9 mouse cellular contexts compared by ENCODE assay signal in the genomic region with DNA sequence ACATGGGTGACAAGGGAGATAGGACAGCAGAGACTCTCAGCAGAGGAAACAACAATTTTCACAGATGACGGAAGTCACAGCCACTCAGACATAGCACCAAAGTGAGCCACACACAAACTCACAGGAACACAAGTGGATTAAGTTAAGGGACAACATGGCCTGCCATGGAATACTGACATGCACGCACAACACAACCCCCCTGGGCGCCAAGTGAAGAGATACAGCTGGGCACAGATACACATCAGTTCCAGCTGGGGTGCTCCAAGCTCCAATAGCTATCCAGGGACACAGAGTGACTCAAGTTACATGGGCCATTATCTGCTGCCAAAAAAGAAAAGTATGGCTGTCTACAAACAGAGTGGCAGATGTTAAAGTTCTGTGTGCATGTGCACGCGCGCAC. TPM values are rescaled to one million over a fixed set of nuclear protein-coding genes. Genes with fewer than 3 reads are reported as not detected.
DNase-seq lines count a peak whose midpoint lies in the region; ATAC-seq and TF ChIP-seq lines count a peak whose summit lies in the region.
"Had no signal": no experiment of that assay in that cellular context is flagged by ENCODE, and none has a peak within 500 bp of the region (broad histone marks: within the 10 kb centered on the region; RNA-seq: fewer than 3 reads in every experiment).

No protein-coding gene starts in this region.

- H3K4me3 ChIP-seq in forebrain, embryonic 10.5 days: peak overlapping the region; percentile 62
- no peak overlapping the region; the same call in 1 of the 2 replicates for H3K4me3 ChIP-seq in forebrain, postnatal 0 days (ENCODE audit: low read depth, low read length)
- peak overlapping the region; percentile 68 to 95 for H3K4me3 ChIP-seq in MEL (ENCODE audit: control insufficient read depth in 1 of 2, insufficient read depth in 1 of 2, low read depth in 2 of 2, low read length in 2 of 2)
- H3K4me3 ChIP-seq in hindbrain, embryonic 12.5 days: peak overlapping the region; percentile 54
- peak overlapping the region; percentile 69 for H3K4me3 ChIP-seq in lung, embryonic 16.5 days (ENCODE audit: low read length)

- no peak for ATAC-seq in forebrain, postnatal 0 days
- ATAC-seq in hindbrain, embryonic 12.5 days (ENCODE audit: low FRiP score): no peak
- ATAC-seq in lung, embryonic 16.5 days (ENCODE audit: low read depth): peak; percentile 76

- no peak for TF ChIP-seq POLR2A in MEL (IDR thresholded peaks at IDR 0.05; ENCODE audit: control insufficient read depth in 1 of 2, insufficient read depth in 1 of 2, low read depth in 1 of 2, low read length in 2 of 2, poor library complexity in 1 of 2)

- H3K9ac ChIP-seq in forebrain, postnatal 0 days: no peak overlapping the region
- no peak overlapping the region for H3K9ac ChIP-seq in MEL (ENCODE audit: control insufficient read depth, low read depth, low read length, poor library complexity, severe bottlenecking)
- H3K9ac ChIP-seq in hindbrain, embryonic 12.5 days: peak overlapping the region; percentile 65; the same call in 1 of the 2 replicates
- peak overlapping the region; percentile 85 for H3K9ac ChIP-seq in lung, embryonic 16.5 days (ENCODE audit: low read length)

- no peak overlapping the region for H3K27ac ChIP-seq in forebrain, embryonic 10.5 days
- H3K27ac ChIP-seq in forebrain, postnatal 0 days (ENCODE audit: low read depth, low read length): no peak overlapping the region
- no peak overlapping the region for H3K27ac ChIP-seq in MEL (ENCODE audit: control insufficient read depth, low read depth, low read length)
- H3K27ac ChIP-seq in hindbrain, embryonic 12.5 days: peak overlapping the region; percentile 48; the same call in 1 of the 2 replicates
- H3K27ac ChIP-seq in lung, embryonic 16.5 days (ENCODE audit: low read length): peak overlapping the region; percentile 98

- H3K4me1 ChIP-seq in forebrain, embryonic 10.5 days: peaks cover 54% of the 10 kb centered on the region
- H3K4me1 ChIP-seq in forebrain, postnatal 0 days (ENCODE audit: insufficient read depth): 0 out of 2 replicates have a peak, but pooled peaks cover 5% of the 10 kb centered on the region
- peaks cover 8 to 17% of the 10 kb centered on the region in 2 experiments for H3K4me1 ChIP-seq in MEL (ENCODE audit: control insufficient read depth in 1 of 2, insufficient read depth in 2 of 2, low read length in 2 of 2)
- H3K4me1 ChIP-seq in hindbrain, embryonic 12.5 days: peaks cover 50% of the 10 kb centered on the region
- H3K4me1 ChIP-seq in lung, embryonic 16.5 days (replicated peaks; ENCODE audit: control insufficient read depth, insufficient read depth, low read length): peaks cover 25% of the 10 kb centered on the region

- peaks cover 73% of the 10 kb centered on the region for H3K27me3 ChIP-seq in forebrain, embryonic 10.5 days (ENCODE audit: poor library complexity, severe bottlenecking)
- no peaks in the 10 kb centered on the region for H3K27me3 ChIP-seq in forebrain, postnatal 0 days (ENCODE audit: insufficient read depth, low read length)
- H3K27me3 ChIP-seq in MEL (ENCODE audit: control insufficient read depth in 1 of 2, insufficient read depth in 2 of 2, low read length in 2 of 2): no peaks in the 10 kb centered on the region
- H3K27me3 ChIP-seq in hindbrain, embryonic 12.5 days: peaks cover 11% of the 10 kb centered on the region; the same call in 1 of the 2 replicates
- no peaks in the 10 kb centered on the region for H3K27me3 ChIP-seq in lung, embryonic 16.5 days (ENCODE audit: control insufficient read depth, insufficient read depth, low read depth, low read length)

- H3K36me3 ChIP-seq in forebrain, embryonic 10.5 days (replicated peaks): no peaks in the 10 kb centered on the region
- H3K36me3 ChIP-seq in forebrain, postnatal 0 days (ENCODE audit: insufficient read depth): no peaks in the 10 kb centered on the region
- peaks cover 0 to 2% of the 10 kb centered on the region in 2 experiments; a peak in 2 of 4 replicates for H3K36me3 ChIP-seq in MEL (ENCODE audit: control insufficient read depth in 1 of 2, insufficient read depth in 2 of 2, low read length in 2 of 2)
- H3K36me3 ChIP-seq in hindbrain, embryonic 12.5 days: no peaks in the 10 kb centered on the region
- H3K36me3 ChIP-seq in lung, embryonic 16.5 days (ENCODE audit: control insufficient read depth, insufficient read depth, low read length): no peaks in the 10 kb centered on the region; the same call in 1 of the 2 replicates

- no peaks in the 10 kb centered on the region for H3K9me3 ChIP-seq in forebrain, embryonic 10.5 days
- H3K9me3 ChIP-seq in forebrain, postnatal 0 days (ENCODE audit: low read length): no peaks in the 10 kb centered on the region
- H3K9me3 ChIP-seq in MEL (replicated peaks; ENCODE audit: insufficient read depth, low read length): no peaks in the 10 kb centered on the region
- no peaks in the 10 kb centered on the region for H3K9me3 ChIP-seq in hindbrain, embryonic 12.5 days (replicated peaks)
- no peaks in the 10 kb centered on the region for H3K9me3 ChIP-seq in lung, embryonic 16.5 days (ENCODE audit: control insufficient read depth, low read length)

- DNase-seq in forebrain, embryonic 10.5 days (ENCODE audit: extremely low spot score, low spot score): no peak
- DNase-seq in forebrain, postnatal 0 days: no peak
- DNase-seq in MEL (ENCODE audit: low read depth, low spot score): no peak
- no peak for DNase-seq in thymus, postnatal 4 days
- no peak for DNase-seq in urinary bladder, postnatal 4 days (ENCODE audit: low spot score in 2 of 2)
- DNase-seq in ovary, adult 18-20 months (ENCODE audit: low spot score): no peak

- no peaks in the 10 kb centered on the region for H3K79me2 ChIP-seq in MEL (ENCODE audit: control insufficient read depth, insufficient read depth, low read length, poor library complexity)

- no peak for TF ChIP-seq CTCF in forebrain, postnatal 0 days (IDR thresholded peaks at IDR 0.05; ENCODE audit: low read depth)
- TF ChIP-seq CTCF in MEL (IDR thresholded peaks at IDR 0.05 in 2 of 3, conservative IDR thresholded peaks at IDR 0.05 in 1 of 3; ENCODE audit: control insufficient read depth in 1 of 3, insufficient read depth in 1 of 3, low read depth in 2 of 3, low read length in 3 of 3, poor library complexity in 1 of 3, severe bottlenecking in 1 of 3): no peak

- WGBS in forebrain, embryonic 10.5 days: 85% methylated on average over 6 of the region's 6 CpGs
- WGBS in forebrain, postnatal 0 days: 78% methylated on average over 6 of the region's 6 CpGs
- 77% methylated on average over 6 of the region's 6 CpGs for WGBS in hindbrain, embryonic 12.5 days
- 63% methylated on average over 6 of the region's 6 CpGs for WGBS in lung, embryonic 16.5 days

- H3K4me2 ChIP-seq in forebrain, postnatal 0 days (ENCODE audit: low read depth): no peak overlapping the region
- peak overlapping the region; percentile 94 for H3K4me2 ChIP-seq in hindbrain, embryonic 12.5 days (replicated peaks)
- H3K4me2 ChIP-seq in lung, embryonic 16.5 days (ENCODE audit: low read depth, low read length): peak overlapping the region; percentile 82

- TF ChIP-seq RAD21 in MEL (IDR thresholded peaks at IDR 0.05; ENCODE audit: low read depth, low read length): no peak

- no peak for TF ChIP-seq EP300 in MEL (IDR thresholded peaks at IDR 0.05; ENCODE audit: low read depth in 1 of 2, low read length in 2 of 2)

RNA-seq across cellular contexts. Expression of a gene that starts 0.7 kb away (rescaled TPM):
- 7.4 and 8.7 TPM in 2 replicates for polyA plus RNA-seq in forebrain, embryonic 10.5 days (2016; fragmentation: Nextera tagmentation; extraction: Ambion mirVana)
- total RNA-seq in forebrain, postnatal 0 days (2014; rRNA removed): 1.5 and 2.0 TPM in 2 replicates
- polyA plus RNA-seq in forebrain, postnatal 0 days (2015; fragmentation: Nextera tagmentation; extraction: Ambion mirVana): 2.3 and 2.8 TPM in 2 replicates
- 3.8 and 3.9 TPM in 2 replicates for total RNA-seq in MEL (2012; rRNA removed)
- polyA plus RNA-seq in MEL (2012; ENCODE audit: insufficient read depth in 1 of 2, insufficient read length in 2 of 2, low read depth in 1 of 2, low replicate concordance in 2 of 2, missing spikeins in 1 of 2): 1 to 10 TPM in 1 of 2 experiments, not detected in 1; 7.1 TPM
- polyA plus RNA-seq in hindbrain, embryonic 12.5 days (2016; fragmentation: Nextera tagmentation; extraction: Ambion mirVana): 20.8 and 22.4 TPM in 2 replicates
- 157 and 162 TPM in 2 replicates for polyA plus RNA-seq in lung, embryonic 16.5 days (2015; fragmentation: Nextera tagmentation; extraction: Ambion mirVana)

RNA-seq across cellular contexts. Expression of a gene that starts 8.1 kb away (rescaled TPM):
- polyA plus RNA-seq in forebrain, embryonic 10.5 days (2016; fragmentation: Nextera tagmentation; extraction: Ambion mirVana): 44.2 and 50.8 TPM in 2 replicates
- 32.3 and 36.7 TPM in 2 replicates for total RNA-seq in forebrain, postnatal 0 days (2014; rRNA removed)
- polyA plus RNA-seq in forebrain, postnatal 0 days (2015; fragmentation: Nextera tagmentation; extraction: Ambion mirVana): 94.6 and 127 TPM in 2 replicates
- 71.9 and 78.1 TPM in 2 replicates for total RNA-seq in MEL (2012; rRNA removed)
- polyA plus RNA-seq in MEL (2012; ENCODE audit: insufficient read depth in 1 of 2, insufficient read length in 2 of 2, low read depth in 1 of 2, low replicate concordance in 2 of 2, missing spikeins in 1 of 2): 100 to 1,000 TPM in 1 of 2 experiments, not detected in 1; 131 TPM
- polyA plus RNA-seq in hindbrain, embryonic 12.5 days (2016; fragmentation: Nextera tagmentation; extraction: Ambion mirVana): 42.6 and 63.3 TPM in 2 replicates
- 309 and 317 TPM in 2 replicates for polyA plus RNA-seq in lung, embryonic 16.5 days (2015; fragmentation: Nextera tagmentation; extraction: Ambion mirVana)
- polyA plus RNA-seq: C2C12 had no signal

RNA-seq across cellular contexts. Expression of a gene that starts 13.9 kb away (rescaled TPM):
- 39.1 and 42.7 TPM in 2 replicates for polyA plus RNA-seq in forebrain, embryonic 10.5 days (2016; fragmentation: Nextera tagmentation; extraction: Ambion mirVana)
- total RNA-seq in forebrain, postnatal 0 days (2014; rRNA removed): 246 and 291 TPM in 2 replicates
- 243 and 248 TPM in 2 replicates for polyA plus RNA-seq in forebrain, postnatal 0 days (2015; fragmentation: Nextera tagmentation; extraction: Ambion mirVana)
- total RNA-seq in MEL (2012; rRNA removed): 8.4 and 10.2 TPM in 2 replicates
- 10 to 100 TPM in 1 of 2 experiments, not detected in 1; 17.3 TPM for polyA plus RNA-seq in MEL (2012; ENCODE audit: insufficient read depth in 1 of 2, insufficient read length in 2 of 2, low read depth in 1 of 2, low replicate concordance in 2 of 2, missing spikeins in 1 of 2)
- polyA plus RNA-seq in hindbrain, embryonic 12.5 days (2016; fragmentation: Nextera tagmentation; extraction: Ambion mirVana): 102 and 110 TPM in 2 replicates
- polyA plus RNA-seq in lung, embryonic 16.5 days (2015; fragmentation: Nextera tagmentation; extraction: Ambion mirVana): 8.1 and 8.7 TPM in 2 replicates

RNA-seq across cellular contexts. Expression of a gene that starts 41.6 kb away (rescaled TPM):
- polyA plus RNA-seq in forebrain, embryonic 10.5 days (2016; fragmentation: Nextera tagmentation; extraction: Ambion mirVana): 2.9 and 4.1 TPM in 2 replicates
- total RNA-seq in forebrain, postnatal 0 days (2014; rRNA removed): 0.23 TPM in 1 of 2 replicates, not detected in the other
- polyA plus RNA-seq in forebrain, postnatal 0 days (2015; fragmentation: Nextera tagmentation; extraction: Ambion mirVana): 0.67 and 0.82 TPM in 2 replicates
- 3.8 and 5.4 TPM in 2 replicates for total RNA-seq in MEL (2012; rRNA removed)
- polyA plus RNA-seq in MEL (2012; ENCODE audit: insufficient read depth in 1 of 2, insufficient read length in 2 of 2, low read depth in 1 of 2, low replicate concordance in 2 of 2, missing spikeins in 1 of 2): under 1 TPM in 1 of 2 experiments, not detected in 1; 0.85 TPM
- 1.8 and 2.4 TPM in 2 replicates for polyA plus RNA-seq in hindbrain, embryonic 12.5 days (2016; fragmentation: Nextera tagmentation; extraction: Ambion mirVana)
- polyA plus RNA-seq in lung, embryonic 16.5 days (2015; fragmentation: Nextera tagmentation; extraction: Ambion mirVana): 21.9 and 32.5 TPM in 2 replicates

RNA-seq across cellular contexts. Expression of a gene that starts 51.7 kb away (rescaled TPM):
- polyA plus RNA-seq in forebrain, embryonic 10.5 days (2016; fragmentation: Nextera tagmentation; extraction: Ambion mirVana): 103 and 108 TPM in 2 replicates
- 71.2 and 84.1 TPM in 2 replicates for total RNA-seq in forebrain, postnatal 0 days (2014; rRNA removed)
- polyA plus RNA-seq in forebrain, postnatal 0 days (2015; fragmentation: Nextera tagmentation; extraction: Ambion mirVana): 97.7 and 100 TPM in 2 replicates
- total RNA-seq in MEL (2012; rRNA removed): 88.6 and 94.8 TPM in 2 replicates
- 100 to 1,000 TPM in 1 of 2 experiments, not detected in 1; 143 TPM for polyA plus RNA-seq in MEL (2012; ENCODE audit: insufficient read depth in 1 of 2, insufficient read length in 2 of 2, low read depth in 1 of 2, low replicate concordance in 2 of 2, missing spikeins in 1 of 2)
- 81.9 and 83.4 TPM in 2 replicates for polyA plus RNA-seq in hindbrain, embryonic 12.5 days (2016; fragmentation: Nextera tagmentation; extraction: Ambion mirVana)
- 126 and 136 TPM in 2 replicates for polyA plus RNA-seq in lung, embryonic 16.5 days (2015; fragmentation: Nextera tagmentation; extraction: Ambion mirVana)

Comparison
In these comparisons a context has a peak if more than half of its experiments do, and no peak if none do; other contexts are left out.
1. H3K27ac ChIP-seq: peak in hindbrain, embryonic 12.5 days (single experiment) and lung, embryonic 16.5 days (single experiment); none in forebrain, embryonic 10.5 days (single experiment), forebrain, postnatal 0 days (single experiment) and MEL (single experiment).
2. H3K9ac ChIP-seq: peak in hindbrain, embryonic 12.5 days (single experiment) and lung, embryonic 16.5 days (single experiment); none in forebrain, postnatal 0 days (single experiment) and MEL (single experiment).